Mouse (Mus musculus): ENCODE results near the gene Hnrnpr.

Gene Hnrnpr

DNA sequence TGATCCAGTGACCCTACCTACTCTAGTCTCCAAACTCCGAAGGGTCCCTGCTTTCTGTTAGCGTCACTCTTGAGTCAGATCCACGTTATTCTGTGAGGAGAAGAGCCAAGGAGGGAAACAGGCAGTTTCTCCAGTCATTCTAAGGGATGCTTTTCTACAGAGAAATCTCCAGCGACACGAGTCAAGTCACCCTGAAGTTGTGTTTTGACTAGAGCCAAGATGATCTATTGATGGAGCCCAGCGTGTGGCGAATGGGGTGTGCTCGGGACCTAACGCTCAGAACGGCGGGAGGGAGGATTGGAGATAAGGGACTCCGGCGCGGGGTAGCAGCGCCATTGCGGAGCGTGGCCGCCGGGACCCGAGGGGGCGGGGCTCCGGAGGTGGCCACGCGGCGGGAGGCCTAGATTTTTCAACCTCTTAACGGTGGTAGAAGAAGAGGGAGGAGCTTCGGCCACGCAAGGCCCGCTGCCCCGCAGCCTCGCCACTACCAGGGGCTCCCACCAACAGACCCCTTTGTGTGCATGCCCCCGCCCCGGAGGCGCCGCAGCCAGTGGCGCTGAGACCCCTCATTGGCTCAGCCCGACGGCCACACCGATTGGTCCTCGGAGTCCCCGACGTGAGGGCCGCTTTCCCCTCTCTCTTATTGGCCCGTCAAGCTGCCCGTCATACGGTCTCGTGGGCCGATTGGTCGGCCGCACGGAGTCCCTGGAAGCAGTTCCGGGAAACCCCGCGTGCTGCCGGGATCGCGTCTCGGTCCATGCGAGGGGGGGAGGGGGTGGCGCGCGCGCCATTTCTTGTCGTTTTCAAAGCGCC lies at the start of gene Hnrnpr:
Hnrnpr (plus strand) TSS at position 714 of the 813 bp plus-strand sequence.
- DNase-seq = peak; percentile 98

DNA sequence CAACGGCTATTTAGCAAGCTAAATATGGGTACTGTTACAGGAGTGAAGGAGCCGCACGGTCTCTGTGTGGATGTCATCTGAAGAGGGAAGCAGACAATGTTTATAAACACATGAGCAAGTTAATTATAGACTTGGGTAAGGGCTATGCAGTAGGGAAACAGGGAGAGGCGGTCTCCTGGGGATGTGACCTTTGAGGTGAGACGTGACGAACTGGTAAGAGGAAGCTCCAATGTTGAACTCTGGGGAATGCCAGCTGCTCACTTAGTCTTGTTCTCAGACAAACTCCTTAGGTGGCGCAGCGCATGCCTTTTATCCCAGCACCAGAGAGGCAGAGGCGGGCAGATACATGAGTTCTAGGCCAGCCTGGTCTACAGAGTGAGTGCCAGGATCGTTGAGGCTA lies 48.8 kb upstream of the Hnrnpr start:
- no peak for DNase-seq

GRCm38 (mm10) chr4:136263555-136263954 lies 47.2 kb upstream of the Hnrnpr start:
- DNase-seq = no peak

- DNase-seq = no peak
These were observed 43.9 kb upstream of the Hnrnpr start for GRCm38 (mm10) chr4:136266716-136267343.

DNA sequence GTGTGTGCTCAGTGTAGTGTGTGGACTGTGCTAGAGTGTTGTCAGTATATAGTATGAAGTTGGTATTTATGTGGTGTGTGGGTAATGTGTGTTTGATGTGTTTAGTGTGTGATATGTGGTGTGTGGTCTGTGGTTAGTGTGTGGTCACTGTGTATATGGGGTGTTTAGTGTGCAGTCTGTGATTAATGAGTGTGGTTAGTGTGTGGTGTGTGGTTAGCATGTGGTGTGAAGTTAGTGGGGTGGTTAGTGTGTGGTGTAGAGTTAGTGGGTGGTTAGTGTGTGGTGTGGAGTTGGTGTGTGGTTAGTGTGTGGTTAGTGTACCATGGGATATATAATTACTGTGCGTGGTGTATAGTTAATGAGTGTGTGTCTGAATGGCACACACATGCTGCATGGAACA lies 41.8 kb upstream of the Hnrnpr start:
- no peak for DNase-seq

GRCm38 (mm10) chr4:136270648-136271047 lies 40.1 kb upstream of the Hnrnpr start:
- DNase-seq = no peak

- no peak for DNase-seq
These were observed 29.6 kb upstream of the Hnrnpr start for GRCm38 (mm10) chr4:136281097-136281496.

DNA sequence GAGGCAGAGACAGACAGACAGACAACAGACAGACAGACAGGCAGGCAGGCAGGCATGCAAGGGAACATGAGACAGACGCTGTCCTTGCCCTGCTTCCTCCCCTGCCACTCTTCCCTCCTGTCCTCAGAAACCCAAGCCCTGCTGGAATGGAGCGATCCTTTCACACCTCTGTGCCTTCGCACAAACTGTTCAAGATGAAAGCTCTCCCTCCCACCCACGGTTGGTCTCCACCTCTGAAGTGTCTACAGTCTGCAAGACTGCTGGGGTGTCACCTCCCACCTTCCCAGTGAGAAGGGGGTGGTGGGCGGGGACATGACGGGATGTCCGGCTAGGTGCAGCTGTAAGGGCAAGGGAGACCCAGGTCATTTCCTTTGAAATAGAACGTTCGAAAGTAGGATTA lies 29.1 kb upstream of the Hnrnpr start:
- DNase-seq = no peak

- DNase-seq = no peak
These were observed 27.9 kb upstream of the Hnrnpr start for GRCm38 (mm10) chr4:136282621-136283480.

DNA sequence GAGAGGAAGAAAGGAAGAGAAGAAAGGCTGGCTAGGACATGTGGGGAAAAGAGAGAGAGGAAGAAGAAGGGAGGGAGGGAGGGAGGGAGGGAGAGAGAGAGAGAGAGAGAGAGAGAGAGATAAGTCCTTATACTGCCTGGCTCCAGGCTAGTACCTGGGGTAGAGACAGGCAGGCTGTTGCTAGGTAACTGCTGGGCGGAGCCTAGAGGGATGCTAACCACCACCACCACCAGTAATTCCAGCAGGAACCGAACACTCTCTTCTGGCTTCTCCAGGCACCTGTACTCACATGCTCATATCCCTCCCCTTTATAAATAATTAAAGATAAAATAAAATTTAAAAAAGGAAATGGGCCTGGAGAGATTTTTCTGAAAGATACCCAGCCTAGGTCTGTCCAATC lies 27.0 kb upstream of the Hnrnpr start:
- peak; percentile 41 for DNase-seq

DNA sequence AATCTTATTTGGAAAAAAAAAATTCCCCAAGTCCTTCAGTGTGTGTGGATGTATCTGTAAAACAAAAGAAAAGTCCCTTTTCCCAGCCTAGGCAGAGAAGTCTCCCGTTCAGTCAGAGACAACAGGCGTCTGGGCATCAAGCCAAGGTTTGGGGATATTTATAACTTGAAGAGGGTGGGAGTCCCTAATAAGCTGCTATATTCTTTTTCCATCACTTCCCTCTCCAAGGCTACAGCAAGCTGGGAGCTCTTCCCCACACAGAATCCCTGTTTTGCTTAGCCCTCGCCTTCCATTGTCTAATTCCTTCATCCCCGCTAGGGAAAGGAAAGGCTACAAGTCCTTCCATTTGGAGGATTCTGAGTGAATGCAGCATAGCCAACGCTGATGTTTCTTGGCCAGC lies 26.3 kb upstream of the Hnrnpr start, which contains the start of gene Zfp46:
Zfp46 (plus strand) TSS at position 229 of the 400 bp plus-strand sequence.
- DNase-seq = peak; percentile 91

DNA sequence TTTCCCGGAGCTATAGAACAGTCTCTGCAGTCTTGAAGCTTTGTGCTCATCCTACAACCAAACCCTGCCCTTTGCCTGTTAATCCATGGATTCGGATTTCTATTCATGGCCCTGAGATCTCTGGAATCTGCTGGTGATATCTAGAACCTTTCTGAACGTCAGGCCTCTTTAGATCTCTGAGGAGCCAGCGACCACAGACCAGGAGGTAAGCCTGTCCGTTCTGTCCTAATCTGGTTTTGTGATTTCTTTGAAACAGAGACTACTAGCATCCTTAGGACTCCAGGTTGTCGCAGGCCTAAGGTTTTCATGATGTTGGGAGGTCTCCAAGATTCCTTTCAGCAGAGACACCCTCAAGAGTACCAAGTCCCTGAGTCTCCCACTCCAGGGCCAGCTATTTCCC lies 25.9 kb upstream of the Hnrnpr start:
- DNase-seq = no peak

DNA sequence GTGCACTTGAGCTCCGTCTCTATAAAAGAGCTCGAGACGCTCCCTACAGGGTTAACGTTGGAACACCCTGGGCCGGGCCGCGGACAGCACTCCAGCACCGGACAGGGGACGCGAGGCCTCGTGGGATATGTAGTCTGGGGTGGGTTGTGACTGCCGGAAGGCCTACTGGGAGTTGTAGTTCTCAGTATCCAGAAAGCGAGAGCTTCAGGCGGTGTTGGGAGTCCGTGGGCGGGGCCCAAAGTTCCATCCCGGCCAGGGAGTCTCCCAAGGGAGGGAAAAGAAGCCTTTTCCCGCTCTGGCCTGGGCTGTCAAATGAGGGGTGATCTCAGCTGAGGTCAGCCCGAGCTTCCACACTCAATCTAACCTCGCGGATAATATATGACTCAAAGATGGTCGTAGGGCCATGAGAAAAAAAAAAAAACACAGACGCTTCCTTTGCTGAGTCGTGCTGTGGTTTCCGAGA lies 25.4 kb upstream of the Hnrnpr start:
- DNase-seq = peak; percentile 98

DNA sequence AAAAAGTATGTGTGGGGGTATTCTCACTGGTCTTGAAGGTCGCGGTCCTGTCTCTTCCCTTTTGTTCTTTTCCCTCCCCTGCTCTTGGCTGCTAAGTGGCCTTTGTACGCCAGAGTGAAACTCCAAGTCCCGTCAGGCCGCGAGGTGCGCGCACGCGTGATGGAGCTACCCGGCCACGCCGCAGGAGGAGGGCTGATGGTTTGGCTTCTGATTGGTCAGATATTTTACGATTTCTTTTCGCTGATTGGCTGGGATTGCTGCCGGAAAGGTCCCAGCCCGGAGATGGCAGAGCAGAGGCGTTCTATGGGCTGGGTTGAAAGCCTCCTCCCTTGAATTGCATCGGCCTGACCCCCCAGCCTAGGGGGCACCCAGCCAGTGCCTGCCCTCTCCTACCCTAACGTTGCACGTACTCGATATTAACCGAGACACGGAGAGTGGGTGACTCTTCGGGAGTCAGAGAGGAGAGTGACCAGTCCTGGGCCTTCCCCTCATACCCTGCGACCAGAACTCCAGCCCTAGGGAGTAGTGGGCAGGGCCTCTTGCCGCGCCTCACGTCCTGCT lies 24.9 kb upstream of the Hnrnpr start:
- DNase-seq = peak; percentile 97

GRCm38 (mm10) chr4:136289918-136290780 lies 20.6 kb upstream of the Hnrnpr start:
- no peak for DNase-seq

DNA sequence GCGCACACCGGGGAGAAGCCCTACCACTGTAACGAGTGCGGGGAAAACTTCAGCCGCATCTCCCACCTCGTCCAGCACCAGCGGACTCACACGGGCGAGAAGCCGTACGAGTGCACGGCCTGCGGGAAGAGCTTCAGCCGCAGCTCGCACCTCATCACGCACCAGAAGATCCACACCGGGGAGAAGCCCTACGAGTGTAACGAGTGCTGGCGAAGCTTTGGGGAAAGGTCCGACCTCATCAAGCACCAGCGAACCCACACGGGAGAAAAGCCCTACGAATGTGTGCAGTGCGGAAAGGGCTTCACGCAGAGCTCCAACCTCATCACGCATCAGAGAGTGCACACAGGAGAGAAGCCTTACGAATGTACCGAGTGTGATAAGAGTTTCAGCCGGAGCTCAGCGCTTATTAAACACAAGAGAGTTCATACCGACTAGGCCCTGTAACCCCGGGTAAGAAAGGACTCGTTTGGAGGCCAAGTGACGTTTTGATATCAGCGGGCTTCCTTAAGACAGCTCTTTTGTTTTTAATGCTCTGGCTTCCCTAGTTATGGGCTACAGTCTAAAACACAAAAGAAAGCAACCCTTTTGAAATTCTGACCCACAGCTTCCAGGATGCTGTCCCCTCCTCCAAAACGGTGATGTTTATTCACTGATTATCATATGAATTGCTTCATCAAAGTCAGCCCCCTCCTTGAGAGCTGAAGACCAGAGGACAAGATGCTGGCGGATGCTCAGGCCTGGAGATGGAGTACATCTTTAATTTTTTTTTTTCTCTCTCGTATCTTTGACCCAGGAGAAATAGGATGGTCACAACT lies 19.8 kb upstream of the Hnrnpr start:
- no peak for DNase-seq

GRCm38 (mm10) chr4:136291692-136292091 lies 19.1 kb upstream of the Hnrnpr start:
- DNase-seq = no peak

DNA sequence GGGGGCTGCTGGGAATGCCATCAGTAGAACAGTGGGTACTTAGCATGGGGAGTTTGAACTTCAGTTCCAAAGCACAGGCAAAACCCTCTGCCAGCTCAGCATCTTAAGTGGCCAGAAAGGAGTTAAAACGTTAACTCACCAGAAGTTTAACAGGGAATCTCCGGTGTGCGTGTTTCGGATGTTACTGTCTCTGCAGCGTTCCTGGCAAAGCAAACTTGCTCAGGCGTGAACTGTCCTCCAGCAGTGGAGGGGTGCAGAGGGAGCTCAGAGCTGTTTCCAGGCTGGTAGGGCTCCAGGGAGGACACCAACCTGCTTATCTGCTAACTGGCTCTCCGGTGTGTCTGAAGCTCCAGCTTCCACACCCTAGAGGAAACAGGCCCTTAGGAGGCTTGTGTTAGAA lies 14.8 kb upstream of the Hnrnpr start:
- DNase-seq = no peak

GRCm38 (mm10) chr4:136302462-136302861 lies 8.3 kb upstream of the Hnrnpr start:
- DNase-seq = no peak

GRCm38 (mm10) chr4:136304181-136304580 lies 6.6 kb upstream of the Hnrnpr start:
- no peak for DNase-seq

- DNase-seq = no peak
These were observed 2.4 kb upstream of the Hnrnpr start for GRCm38 (mm10) chr4:136308355-136308754.

Data from layer of hippocampus, adult 9-11 months (tissue).